1 mouse cellular context compared by ENCODE assay signal in the genomic region with DNA sequence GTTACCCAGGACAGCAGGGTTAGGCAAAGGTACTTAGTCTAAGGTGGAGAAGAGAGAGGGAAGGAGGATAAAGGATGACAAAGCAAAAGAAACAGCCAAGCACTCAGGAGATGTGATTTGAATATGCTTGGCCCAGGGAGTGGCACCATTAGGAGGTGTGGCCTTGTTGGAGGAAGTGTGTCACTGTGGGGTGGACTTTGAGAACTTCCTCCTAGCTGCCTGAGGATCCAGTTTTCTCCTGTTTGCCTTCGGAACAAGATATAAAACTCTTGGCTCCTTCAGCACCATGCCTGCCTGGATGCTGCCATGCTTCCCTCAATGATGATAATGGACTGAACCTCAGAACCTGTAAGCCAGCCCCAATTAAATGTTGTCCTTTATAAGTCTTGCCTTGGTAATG. TPM values are rescaled to one million over a fixed set of nuclear protein-coding genes. Genes with fewer than 3 reads are reported as not detected.
"Had no signal": no experiment of that assay in that cellular context is flagged by ENCODE, and none has a peak within 500 bp of the region (broad histone marks: within the 10 kb centered on the region; RNA-seq: fewer than 3 reads in every experiment).

No protein-coding gene starts in this region.

RNA-seq across cellular contexts. Expression of gene Abcc8, which starts 10.9 kb away (rescaled TPM):
- total RNA-seq: monocyte, adult 5-6 weeks had no signal
